Mouse (Mus musculus): ENCODE data around the gene Cd53. TPM values are rescaled to one million over a fixed set of nuclear protein-coding genes. Genes with fewer than 3 reads are reported as not detected.

The Cd53 gene
- 527 to 560 TPM (median 553 TPM) in 4 replicates for total RNA-seq (2023; ENCODE audit: inconsistent age)

GRCm38 (mm10) chr3:106789930-106790329 lies at the start of gene Cd53:
Gene Cd53 (minus strand): TSS chr3:106790149.

GRCm38 (mm10) chr3:106826187-106826586 lies 36.2 kb upstream of the Cd53 start, which contains the start of gene Olfr266:
Gene Olfr266 (minus strand): TSS chr3:106826287.

Other genes with a start within 250 kb of the Cd53 start
- gene Dram2, start 242.4 kb downstream of the Cd53 start, total RNA-seq (2023; ENCODE audit: inconsistent age) = 71.6 to 78.0 TPM (median 74.2 TPM) in 4 replicates
- gene Cept1, start 242.3 kb downstream of the Cd53 start, total RNA-seq (2023; ENCODE audit: inconsistent age) = 63.2 to 70.6 TPM (median 67.0 TPM) in 4 replicates
- gene Lrif1, start 105.2 kb downstream of the Cd53 start, total RNA-seq (2023; ENCODE audit: inconsistent age) = 55.0 to 62.4 TPM (median 61.6 TPM) in 4 replicates
- gene Olfr266, start 36.1 kb upstream of the Cd53 start, total RNA-seq (2023; ENCODE audit: inconsistent age) = not detected in 4 replicates
- 38.7 to 43.4 TPM (median 39.0 TPM) in 4 replicates for gene Kcna3, start 246.0 kb upstream of the Cd53 start, total RNA-seq (2023; ENCODE audit: inconsistent age)

All from B cell, adult (primary cell).